Mouse (Mus musculus) forebrain, embryonic 11.5 days (tissue): ENCODE data around the gene Plekhm2. TPM values are rescaled to one million over a fixed set of nuclear protein-coding genes. Genes with fewer than 3 reads are reported as not detected.

ENCODE experiments used
- ATAC-seq: fragments of 200-750 bp; cut with Nextera tagmentation; replicated peaks from 2 replicates; pipeline ENCODE4 v1.8.0; 2017; ENCODE audit warnings: moderate TSS enrichment; ENCODE audit not compliant: low FRiP score
- DNase-seq: peaks from one replicate; pipeline ENCODE4 v3.0.0-alpha.2; 2017; ENCODE audit warnings: low spot score
- H3K27ac ChIP-seq: fragments of 300-500 bp; sonication (generic); 2 replicates; pipeline ENCODE4 v1.5.1; 2014; ENCODE audit warnings: low read depth, low read length
- H3K27me3 ChIP-seq: fragments of 300-500 bp; sonication (generic); 2 replicates; pipeline ENCODE4 v1.6.1; 2014; ENCODE audit warnings: mild to moderate bottlenecking, low read length, mixed read lengths; ENCODE audit not compliant: control insufficient read depth, insufficient read depth
- H3K36me3 ChIP-seq: fragments of 300-500 bp; sonication (generic); 2 replicates; pipeline ENCODE4 v1.6.1; 2014; ENCODE audit warnings: mild to moderate bottlenecking, low read length, moderate library complexity, mixed read lengths; ENCODE audit not compliant: control insufficient read depth, insufficient read depth
- H3K4me1 ChIP-seq: fragments of 300-500 bp; sonication (generic); replicated peaks from 2 replicates; pipeline ENCODE4 v1.6.1; 2014; ENCODE audit warnings: low read length, mixed read lengths; ENCODE audit not compliant: control insufficient read depth, insufficient read depth
- H3K4me2 ChIP-seq: fragments of 300-500 bp; sonication (generic); 2 replicates; pipeline ENCODE4 v1.6.1; 2014; ENCODE audit warnings: low read depth, mild to moderate bottlenecking, low read length, moderate library complexity, mixed read lengths; ENCODE audit not compliant: severe bottlenecking
- H3K4me3 ChIP-seq: fragments of 300-500 bp; sonication (generic); 2 replicates; pipeline ENCODE4 v1.5.1; 2014; ENCODE audit warnings: low read depth, low read length
- H3K9ac ChIP-seq: fragments of 300-500 bp; sonication (generic); 2 replicates; pipeline ENCODE4 v1.6.1; 2014; ENCODE audit warnings: low read length
- H3K9me3 ChIP-seq: fragments of 300-500 bp; sonication (generic); 2 replicates; pipeline ENCODE4 v1.6.1; 2016; ENCODE audit warnings: low read length, mixed read lengths; ENCODE audit not compliant: control insufficient read depth
- WGBS: fragments of 180-500 bp; shearing (Covaris S2); extraction: QIAGEN DNeasy Blood & Tissue Kit; methylation state at CpG from one replicate; pipeline ENCODE4 v1.1.7; 2014; 5-methylcytosine and 5-hydroxymethylcytosine counted together
- polyA plus RNA-seq: library from polyadenylated mRNA; unstranded; fragments of >200 nt; fragmentation: Nextera tagmentation; extraction: Ambion mirVana; gene quantifications from 2 replicates; pipeline ENCODE4 v1.2.1, GENCODE M21; 2014

The Plekhm2 gene
- polyA plus RNA-seq, 1 experiment from 2014 or later: 4.6 TPM

- 76% methylated on average over 8 of the region's 8 CpGs for WGBS
These were observed 21.8 kb upstream of the Plekhm2 start for GRCm38 (mm10) chr4:141686525-141686924.

GRCm38 (mm10) chr4:141686093-141686492 is 21.4 kb upstream of the Plekhm2 start:
- Histone ChIP-seq H3K9me3 (no peaks in the 10 kb centered on the region), H3K4me2 (no peak overlapping the region), H3K4me3 (no peak overlapping the region), H3K9ac (no peak overlapping the region), H3K36me3 (peaks cover 6% of the 10 kb centered on the region), H3K4me1 (no peaks in the 10 kb centered on the region), H3K27me3 (no peaks in the 10 kb centered on the region), H3K27ac (no peak overlapping the region)
- no peak for DNase-seq
- ATAC-seq: no peak
- 93% methylated on average over 3 of the region's 3 CpGs for WGBS

More at GRCm38 (mm10) chr4:141686525-141686924, 21.8 kb upstream of the Plekhm2 start:
- DNase-seq: no peak
- Histone ChIP-seq H3K9ac (no peak overlapping the region), H3K4me2 (no peak overlapping the region), H3K36me3 (peaks cover 6% of the 10 kb centered on the region), H3K4me3 (no peak overlapping the region), H3K4me1 (no peaks in the 10 kb centered on the region), H3K27me3 (no peaks in the 10 kb centered on the region), H3K9me3 (no peaks in the 10 kb centered on the region), H3K27ac (no peak overlapping the region)
- no peak for ATAC-seq

GRCm38 (mm10) chr4:141685499-141685898 is 20.8 kb upstream of the Plekhm2 start, which contains the start of gene Rsc1a1:
TSS of gene Rsc1a1 (minus strand) at chr4:141685599.
- DNase-seq (no peak), ATAC-seq (no peak)
- Histone ChIP-seq H3K27ac (no peak within 1 kb of the TSS), H3K9me3 (no peaks in the 10 kb centered on the region), H3K36me3 (peaks cover 6% of the 10 kb centered on the region), H3K4me2 (no peak within 1 kb of the TSS), H3K4me3 (no peak within 1 kb of the TSS), H3K4me1 (no peaks in the 10 kb centered on the region), H3K27me3 (no peaks in the 10 kb centered on the region), H3K9ac (no peak within 1 kb of the TSS)
- WGBS: 95% methylated on average over 6 of the region's 6 CpGs

- H3K4me2 ChIP-seq: no peak overlapping the region
- H3K27me3 ChIP-seq: no peaks in the 10 kb centered on the region
- H3K27ac ChIP-seq: no peak overlapping the region
- no peak overlapping the region for H3K9ac ChIP-seq
- no peaks in the 10 kb centered on the region for H3K4me1 ChIP-seq
- no peak overlapping the region for H3K4me3 ChIP-seq
- no peaks in the 10 kb centered on the region for H3K9me3 ChIP-seq
- WGBS: 68% methylated on average over 12 of the region's 12 CpGs
- no peak for DNase-seq
- H3K36me3 ChIP-seq: peaks cover 6% of the 10 kb centered on the region
- no peak for ATAC-seq
These were observed 18.1 kb upstream of the Plekhm2 start for GRCm38 (mm10) chr4:141682706-141683230.

- H3K4me2 ChIP-seq: no peak overlapping the region
- H3K4me3 ChIP-seq: no peak overlapping the region
- no peak overlapping the region for H3K9ac ChIP-seq
- 68% methylated on average over 7 of the region's 7 CpGs for WGBS
- H3K36me3 ChIP-seq: peaks cover 6% of the 10 kb centered on the region
- ATAC-seq (no peak), DNase-seq (no peak)
- H3K27me3 ChIP-seq: no peaks in the 10 kb centered on the region
- H3K9me3 ChIP-seq: no peaks in the 10 kb centered on the region
- no peaks in the 10 kb centered on the region for H3K4me1 ChIP-seq
- no peak overlapping the region for H3K27ac ChIP-seq
These were observed 17.1 kb upstream of the Plekhm2 start for GRCm38 (mm10) chr4:141681767-141682166.

- no peak for ATAC-seq
- 77% methylated on average over 12 of the region's 12 CpGs for WGBS
- H3K27me3 ChIP-seq: no peaks in the 10 kb centered on the region
- no peak overlapping the region for H3K9ac ChIP-seq
- no peak for DNase-seq
- no peaks in the 10 kb centered on the region for H3K9me3 ChIP-seq
- no peak overlapping the region for H3K27ac ChIP-seq
- peaks cover 6% of the 10 kb centered on the region for H3K36me3 ChIP-seq
- H3K4me2 ChIP-seq: no peak overlapping the region
- H3K4me3 ChIP-seq: no peak overlapping the region
- no peaks in the 10 kb centered on the region for H3K4me1 ChIP-seq
These were observed 16.2 kb upstream of the Plekhm2 start for GRCm38 (mm10) chr4:141680892-141681291.

GRCm38 (mm10) chr4:141679016-141679415 is 14.3 kb upstream of the Plekhm2 start:
- Histone ChIP-seq H3K36me3 (no peaks in the 10 kb centered on the region; the same call in 1 of the 2 replicates), H3K27ac (no peak overlapping the region), H3K4me3 (no peak overlapping the region), H3K4me2 (no peak overlapping the region), H3K9ac (no peak overlapping the region), H3K4me1 (no peaks in the 10 kb centered on the region), H3K9me3 (no peaks in the 10 kb centered on the region), H3K27me3 (no peaks in the 10 kb centered on the region)
- ATAC-seq (no peak), DNase-seq (no peak)
- 86% methylated on average over 2 of the region's 2 CpGs for WGBS

- ATAC-seq: no peak
- H3K4me1 ChIP-seq: no peaks in the 10 kb centered on the region
- no peaks in the 10 kb centered on the region for H3K27me3 ChIP-seq
- no peaks in the 10 kb centered on the region for H3K36me3 ChIP-seq
- H3K9me3 ChIP-seq: no peaks in the 10 kb centered on the region
- H3K4me2 ChIP-seq: no peak overlapping the region
- no peak for DNase-seq
- H3K4me3 ChIP-seq: no peak overlapping the region
- no peak overlapping the region for H3K27ac ChIP-seq
- 88% methylated on average over 5 of the region's 5 CpGs for WGBS
- H3K9ac ChIP-seq: no peak overlapping the region
These were observed 11.8 kb upstream of the Plekhm2 start for GRCm38 (mm10) chr4:141676462-141676979.

- H3K27me3 ChIP-seq: no peaks in the 10 kb centered on the region
- no peak overlapping the region for H3K27ac ChIP-seq
- H3K4me2 ChIP-seq: no peak overlapping the region
- DNase-seq (no peak), ATAC-seq (no peak)
- H3K9me3 ChIP-seq: no peaks in the 10 kb centered on the region
- no peaks in the 10 kb centered on the region for H3K36me3 ChIP-seq
- no peak overlapping the region for H3K9ac ChIP-seq
- H3K4me3 ChIP-seq: no peak overlapping the region
- no peaks in the 10 kb centered on the region for H3K4me1 ChIP-seq
- 82% methylated on average over 13 of the region's 13 CpGs for WGBS
These were observed 7.6 kb upstream of the Plekhm2 start for GRCm38 (mm10) chr4:141672325-141672724.
